Mouse (Mus musculus): ENCODE data around the gene Ech1. TPM values are rescaled to one million over a fixed set of nuclear protein-coding genes. Genes with fewer than 3 reads are reported as not detected.

The Ech1 gene
- total RNA-seq, 2 experiments from 2014 or later = 1,832 to 1,909 TPM

DNA sequence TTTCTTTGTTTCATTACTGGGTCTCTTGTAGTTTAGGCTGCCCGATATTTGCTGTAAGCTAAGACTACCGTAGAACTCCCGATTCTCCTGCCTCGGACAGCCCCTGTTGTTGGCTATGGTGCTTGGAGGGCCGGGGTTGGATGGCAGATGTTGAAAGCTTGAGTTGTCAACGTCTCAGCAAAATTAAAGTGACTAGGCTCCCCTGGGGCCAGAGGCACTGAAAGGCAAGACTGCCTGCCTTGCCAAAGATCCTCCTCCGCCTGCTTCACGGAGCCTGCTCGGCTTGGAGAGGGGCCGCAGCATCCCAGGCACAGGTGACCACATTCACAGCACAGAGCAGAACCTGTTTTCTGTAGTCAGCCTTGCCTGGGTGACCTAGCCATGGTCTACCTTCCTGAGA is 55.5 kb downstream of the Ech1 start:
- DNase-seq = no peak
- intact Hi-C loops (cut with DNase I) = no loop called here

DNA sequence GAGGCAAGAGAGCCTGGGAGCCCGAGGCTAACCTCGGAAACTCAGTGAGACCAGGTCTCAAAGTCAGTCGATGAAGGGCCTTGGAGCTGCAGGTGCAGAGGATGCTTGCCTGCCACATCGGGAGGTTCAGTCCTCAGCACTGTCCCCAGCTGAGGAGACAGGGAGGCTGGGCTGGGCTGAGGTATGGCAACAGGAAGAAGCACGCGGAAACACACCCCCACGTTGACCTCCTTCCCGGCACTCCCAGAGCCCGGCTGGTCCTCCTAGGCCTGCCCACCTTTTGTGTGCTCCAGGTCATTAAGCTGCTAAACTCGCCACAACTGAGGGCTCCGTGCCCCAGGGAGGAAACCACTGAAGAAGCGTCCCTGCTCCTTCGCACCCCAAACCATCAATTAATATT is 56.2 kb downstream of the Ech1 start, which contains the start of gene Capn12:
Gene Capn12 (plus strand): TSS at position 224 of the 400 bp plus-strand sequence.
- DNase-seq = no peak
- intact Hi-C loops (cut with DNase I) = no loop called here

Other genes with a start within 250 kb of the Ech1 start
- gene Samd4b, start 227.1 kb upstream of the Ech1 start, total RNA-seq (2021) = 10 to 100 TPM; 20.5 to 24.5 TPM
- gene Pak4, start 227.0 kb upstream of the Ech1 start, total RNA-seq (2021) = 1 to 10 TPM; 7.3 to 7.4 TPM
- gene Acp7, start 193.9 kb upstream of the Ech1 start, total RNA-seq (2021) = not detected
- gene Fbxo27, start 132.4 kb upstream of the Ech1 start, total RNA-seq (2021) = under 1 TPM in 1 of 2 experiments, not detected in 1; 0.22 TPM
- under 1 TPM; 0.46 to 0.53 TPM for gene Fbxo17, start 108.4 kb upstream of the Ech1 start, total RNA-seq (2021)
- 10 to 100 TPM; 53.9 to 54.1 TPM for gene Mrps12, start 83.4 kb upstream of the Ech1 start, total RNA-seq (2021)
- 10 to 100 TPM; 14.6 to 16.3 TPM for gene Sars2, start 83.2 kb upstream of the Ech1 start, total RNA-seq (2021)
- gene Ccer2, start 69.0 kb upstream of the Ech1 start, total RNA-seq (2021) = not detected
- 10 to 100 TPM; 85.1 to 87.0 TPM for gene Sirt2, start 58.5 kb upstream of the Ech1 start, total RNA-seq (2021)
- 10 to 100 TPM; 25.4 to 27.0 TPM for gene Nfkbib, start 57.7 kb upstream of the Ech1 start, total RNA-seq (2021)
- gene Rinl, start 36.2 kb upstream of the Ech1 start, total RNA-seq (2021) = 1 to 10 TPM; 1.8 to 1.9 TPM
- gene Hnrnpl, start 16.7 kb upstream of the Ech1 start, total RNA-seq (2021) = 100 to 1,000 TPM; 240 to 277 TPM
- 10 to 100 TPM; 29.4 to 48.3 TPM for gene Lgals4, start 8.6 kb downstream of the Ech1 start, total RNA-seq (2021)
- 1 to 10 TPM in 1 of 2 experiments, under 1 TPM in 1; 0.73 to 1.4 TPM for gene Lgals7, start 38.6 kb downstream of the Ech1 start, total RNA-seq (2021)
- gene Capn12, start 56.2 kb downstream of the Ech1 start, total RNA-seq (2021) = under 1 TPM; 0.19 to 0.27 TPM
- 10 to 100 TPM; 69.4 to 81.8 TPM for gene Actn4, start 137.1 kb downstream of the Ech1 start, total RNA-seq (2021)
- 100 to 1,000 TPM; 159 to 163 TPM for gene Eif3k, start 156.6 kb downstream of the Ech1 start, total RNA-seq (2021)
- gene Map4k1, start 156.8 kb downstream of the Ech1 start, total RNA-seq (2021) = under 1 TPM; 0.61 to 0.81 TPM